Mouse (Mus musculus) frontal cortex, postnatal 10 days (tissue): ENCODE measurements around the gene Tia1.

Experiments
- DNase-seq, 2 experiments: peaks; one replicate each; pipeline ENCODE4 v3.0.0; 2022; ENCODE audit warnings: low spot score in 2 of 2, mixed read lengths in 1 of 2

Gene Tia1

DNA sequence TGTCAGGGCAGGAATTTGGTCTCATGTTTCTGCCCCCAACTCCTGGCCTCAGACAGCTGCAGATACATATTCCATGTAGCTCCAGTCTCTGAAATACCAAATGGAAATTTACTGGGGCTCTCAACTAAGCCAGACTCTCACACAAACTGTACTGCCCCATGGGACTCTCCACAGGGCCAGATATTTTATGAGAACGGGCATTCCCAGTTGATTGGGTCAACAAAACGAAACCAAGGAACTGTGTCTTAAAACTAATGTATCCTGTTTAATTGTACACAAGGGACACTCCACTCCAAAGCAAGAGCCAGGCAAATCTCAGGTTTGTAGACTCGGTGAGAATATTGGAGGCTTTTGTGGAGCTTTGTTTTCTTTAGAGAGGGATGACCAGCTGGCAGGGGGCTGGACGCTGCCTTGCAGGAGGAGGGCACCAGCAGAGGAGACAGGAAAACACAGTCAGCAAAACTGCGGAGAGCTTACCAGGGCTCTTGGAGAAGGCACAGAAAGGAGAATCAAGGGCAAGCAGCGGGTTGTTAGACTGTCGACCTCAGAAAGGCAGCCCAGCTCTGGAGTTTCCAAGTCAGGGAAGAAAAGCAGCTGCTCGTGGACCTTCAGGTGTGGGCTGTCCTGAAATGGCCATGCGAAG is 76.3 kb downstream of the Tia1 start:
- DNase-seq: no peak

DNA sequence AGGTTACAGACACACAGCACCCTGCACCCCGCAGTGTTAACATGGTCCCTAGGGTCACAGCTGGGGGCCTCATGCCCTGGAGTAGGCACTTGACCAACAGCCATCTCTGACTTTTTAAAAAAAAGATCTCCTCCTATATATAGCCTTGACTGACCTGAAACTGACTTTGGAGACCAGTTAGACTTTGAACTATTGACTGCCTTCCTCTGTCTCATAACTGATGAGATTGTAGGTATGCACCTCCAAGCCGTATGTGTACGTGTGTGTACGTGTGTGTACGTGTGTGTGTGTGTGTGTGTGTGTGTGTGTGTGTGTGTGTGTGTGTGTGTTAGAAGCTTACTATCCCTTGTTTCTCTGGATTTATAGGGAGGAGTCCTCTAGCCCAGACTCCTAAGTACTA is 77.9 kb downstream of the Tia1 start:
- no peak for DNase-seq
